Mouse (Mus musculus) bone marrow, adult 2 months (tissue): ENCODE measurements at regions not wholly inside any gene's neighbourhood (a gene's known extent, or its start where the extent isn't known, plus 50 kb on each side); places are given as distances from the start of the nearest gene placed in this dataset.

Experiments
- CTCF ChIP-seq: fragments of 200-500 bp; IDR thresholded peaks from 2 replicates; pipeline ENCODE4 v1.5.1; 2011; ENCODE audit warnings: low read length, control low read depth; ENCODE audit not compliant: control insufficient read depth, insufficient read depth
- POLR2A ChIP-seq: fragments of 200-500 bp; IDR thresholded peaks from 2 replicates; pipeline ENCODE4 v1.6.1; 2011; ENCODE audit warnings: low read depth, mild to moderate bottlenecking, control low read depth, low read length, borderline replicate concordance; ENCODE audit not compliant: control insufficient read depth

DNA sequence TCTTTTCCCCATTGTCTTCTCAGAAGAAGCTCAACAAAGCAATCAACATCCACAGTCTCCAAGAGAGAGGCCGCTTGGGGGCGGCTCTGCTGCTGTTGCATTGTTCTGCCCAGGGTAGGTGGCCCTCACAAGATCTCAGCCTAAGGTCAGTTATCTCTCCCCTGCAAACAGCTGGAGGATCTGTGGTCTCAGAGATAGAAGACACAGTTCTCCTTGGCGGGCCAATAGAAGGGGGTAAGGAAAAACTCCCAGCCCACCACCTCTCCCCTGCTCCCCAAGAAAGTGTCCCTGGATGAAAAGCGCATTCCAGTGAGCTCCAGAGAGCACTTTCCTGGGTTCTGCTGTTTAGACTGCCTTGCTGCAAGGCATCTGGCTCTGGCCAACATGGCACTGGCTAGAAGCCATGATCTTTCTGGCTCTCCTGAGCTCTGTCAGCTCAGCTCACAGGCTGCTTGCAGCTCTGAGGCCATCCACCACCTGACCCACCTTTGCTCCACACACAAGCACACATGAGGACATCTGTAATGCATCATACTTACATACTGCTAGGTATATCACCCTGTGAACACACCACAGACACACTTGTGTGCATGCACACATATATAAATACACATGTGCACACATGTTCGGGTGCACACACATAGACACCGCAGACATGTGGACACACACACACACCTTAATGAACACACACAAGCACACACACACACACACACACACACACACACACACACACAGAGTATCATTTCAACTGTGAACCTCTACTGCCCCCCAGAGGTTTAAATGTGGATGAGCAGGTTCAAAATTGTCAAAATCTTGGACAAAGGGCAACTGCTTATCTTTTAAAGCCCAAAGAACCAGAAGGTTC, 307.7 kb downstream of the Diras2 start:
- 0 out of 2 replicates have a peak, but pooled peaks have one; percentile 19 for TF ChIP-seq CTCF
- no peak for TF ChIP-seq POLR2A
